Mouse (Mus musculus) midbrain, embryonic 14.5 days (tissue): ENCODE measurements around the gene Drd2. TPM values are rescaled to one million over a fixed set of nuclear protein-coding genes. Genes with fewer than 3 reads are reported as not detected.
A peak's percentile ranks its signal among the peaks of the same experiment; 100 is the strongest.

Experiments used
- ATAC-seq: fragments of 200-750 bp; cut with Nextera tagmentation; 2 replicates; pipeline ENCODE4 v1.8.0; 2017; ENCODE audit warnings: moderate number of reproducible peaks, moderate library complexity; ENCODE audit not compliant: low FRiP score, low TSS enrichment
- DNase-seq: peaks from one replicate; pipeline ENCODE4 v3.0.0-alpha.2; 2015
- H3K27ac ChIP-seq: fragments of 300-500 bp; sonication (generic); replicated peaks from 2 replicates; pipeline ENCODE4 v1.5.1; 2014; ENCODE audit warnings: mild to moderate bottlenecking, low read depth, low read length, moderate library complexity
- H3K27me3 ChIP-seq: fragments of 300-500 bp; sonication (generic); 2 replicates; pipeline ENCODE4 v1.6.1; 2014; ENCODE audit warnings: low read length, control low read depth, mixed read lengths; ENCODE audit not compliant: control insufficient read depth, insufficient read depth
- H3K36me3 ChIP-seq: fragments of 300-500 bp; sonication (generic); 2 replicates; pipeline ENCODE4 v1.6.1; 2014; ENCODE audit warnings: low read length, control low read depth; ENCODE audit not compliant: control insufficient read depth, insufficient read depth
- H3K4me1 ChIP-seq: fragments of 300-500 bp; sonication (generic); 2 replicates; pipeline ENCODE4 v1.6.1; 2014; ENCODE audit warnings: mild to moderate bottlenecking, antibody characterized with exemption, low read length, control low read depth; ENCODE audit not compliant: control insufficient read depth, insufficient read depth
- H3K4me2 ChIP-seq: fragments of 300-500 bp; sonication (generic); 2 replicates; pipeline ENCODE4 v1.6.1; 2014; ENCODE audit warnings: mild to moderate bottlenecking, low read length, moderate library complexity
- H3K4me3 ChIP-seq: fragments of 300-500 bp; sonication (generic); replicated peaks from 2 replicates; pipeline ENCODE4 v1.5.1; 2014; ENCODE audit warnings: low read depth, low read length
- H3K9ac ChIP-seq: fragments of 300-500 bp; sonication (generic); replicated peaks from 2 replicates; pipeline ENCODE4 v1.6.1; 2014; ENCODE audit warnings: mild to moderate bottlenecking, low read length, moderate library complexity
- H3K9me3 ChIP-seq: fragments of 300-500 bp; sonication (generic); 2 replicates; pipeline ENCODE4 v1.6.1; 2016; ENCODE audit warnings: low read length, control low read depth, mixed read lengths; ENCODE audit not compliant: control insufficient read depth
- WGBS: fragments of 180-500 bp; shearing (Covaris S2); extraction: QIAGEN DNeasy Blood & Tissue Kit; methylation state at CpG from one replicate; pipeline ENCODE4 v1.1.7; 2014; 5-methylcytosine and 5-hydroxymethylcytosine counted together
- polyA plus RNA-seq: library from polyadenylated mRNA; unstranded; fragments of >200 nt; fragmentation: Nextera tagmentation; extraction: Ambion mirVana; gene quantifications from 2 replicates; pipeline ENCODE4 v1.2.1, GENCODE M21; 2014

Drd2 gene
- polyA plus RNA-seq, 1 experiment from 2014 or later: 2.7 TPM

DNA sequence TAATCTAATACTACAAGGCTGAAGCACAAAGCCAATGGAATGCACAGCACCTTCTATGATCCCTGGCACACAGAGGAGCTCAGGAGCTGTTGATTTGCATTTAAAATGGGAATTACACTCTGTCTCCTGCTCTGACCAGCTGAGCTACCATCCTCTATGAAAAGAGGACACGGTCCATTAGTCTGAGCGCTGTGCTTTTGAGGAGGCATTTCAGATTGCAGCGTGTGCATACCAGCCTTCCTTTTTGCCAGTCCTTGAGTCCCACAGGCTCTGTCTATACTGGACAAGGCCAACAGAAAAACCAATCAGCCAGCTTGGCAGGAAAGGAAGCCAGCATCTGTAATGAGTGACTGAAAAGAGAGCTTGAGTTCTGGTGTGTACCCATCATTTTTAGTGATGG, 43.6 kb downstream of the Drd2 start:
- peak; percentile 61 for DNase-seq
- no peak for ATAC-seq

DNA sequence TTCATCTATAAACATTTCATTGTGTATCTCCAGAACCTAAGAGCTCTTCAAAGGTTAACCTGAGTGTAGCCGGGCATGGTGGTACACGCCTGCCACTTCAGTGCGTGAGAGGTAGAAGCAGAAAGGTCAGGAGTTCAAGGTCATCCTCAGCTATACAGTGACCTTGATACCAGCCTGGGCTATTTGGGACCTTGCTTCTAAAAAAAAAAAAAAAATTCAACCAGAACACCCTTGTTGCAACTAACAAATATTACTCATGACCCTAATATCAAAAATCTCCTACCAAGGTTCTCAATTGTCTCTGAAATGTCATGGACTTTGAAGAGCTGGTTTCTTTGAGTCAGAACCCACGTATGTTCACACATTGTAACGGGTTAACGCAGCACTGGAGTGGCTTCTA, 44.4 kb downstream of the Drd2 start:
- no peaks in the 10 kb centered on the region for H3K9me3 ChIP-seq

More for the DNA sequence above, 43.6 kb downstream of the Drd2 start:
- H3K27me3 ChIP-seq: no peaks in the 10 kb centered on the region
- H3K4me3 ChIP-seq: no peak overlapping the region
- no peak overlapping the region for H3K27ac ChIP-seq
- no peaks in the 10 kb centered on the region for H3K36me3 ChIP-seq
- H3K9ac ChIP-seq: no peak overlapping the region
- H3K4me2 ChIP-seq: no peak overlapping the region
- H3K9me3 ChIP-seq: no peaks in the 10 kb centered on the region
- H3K4me1 ChIP-seq: peaks cover 8% of the 10 kb centered on the region; the same call in 1 of the 2 replicates
- 4% methylated on average over 3 of the region's 3 CpGs for WGBS

DNA sequence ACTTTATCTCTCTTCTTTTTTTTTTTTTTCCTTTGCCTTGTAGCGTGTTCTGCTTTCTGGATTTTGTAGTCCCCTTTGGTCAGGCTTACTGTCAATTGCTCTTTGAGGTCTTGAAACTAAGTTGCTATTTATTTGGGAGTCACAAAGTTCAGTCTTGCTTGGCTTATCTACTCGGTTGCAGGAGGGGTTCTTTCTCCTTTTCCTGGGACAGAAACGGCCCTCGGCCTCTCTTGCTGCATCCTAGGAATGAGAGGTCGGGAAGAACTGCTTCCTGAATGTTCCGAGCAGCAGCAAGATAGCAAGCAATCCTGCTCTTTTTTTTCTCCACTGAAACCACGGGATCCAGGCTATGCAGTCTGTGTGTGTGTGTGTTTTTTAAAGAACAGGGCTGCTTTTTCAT, 44.9 kb downstream of the Drd2 start:
- no peaks in the 10 kb centered on the region for H3K9me3 ChIP-seq
- no peak overlapping the region for H3K4me2 ChIP-seq
- WGBS: 50% methylated on average over 7 of the region's 7 CpGs
- peak; percentile 18 for DNase-seq
- H3K27me3 ChIP-seq: no peaks in the 10 kb centered on the region
- no peak for ATAC-seq
- H3K9ac ChIP-seq: no peak overlapping the region
- H3K27ac ChIP-seq: no peak overlapping the region
- H3K4me3 ChIP-seq: no peak overlapping the region
- no peaks in the 10 kb centered on the region for H3K36me3 ChIP-seq
- H3K4me1 ChIP-seq: peaks cover 8% of the 10 kb centered on the region; the same call in 1 of the 2 replicates

More for the DNA sequence above, 44.4 kb downstream of the Drd2 start:
- no peak overlapping the region for H3K9ac ChIP-seq
- H3K36me3 ChIP-seq: no peaks in the 10 kb centered on the region
- DNase-seq (no peak), ATAC-seq (no peak)
- H3K4me1 ChIP-seq: peaks cover 8% of the 10 kb centered on the region; the same call in 1 of the 2 replicates
- H3K27ac ChIP-seq: no peak overlapping the region
- no peaks in the 10 kb centered on the region for H3K27me3 ChIP-seq
- WGBS: 90% methylated on average over 6 of the region's 6 CpGs
- H3K4me2 ChIP-seq: no peak overlapping the region
- H3K4me3 ChIP-seq: no peak overlapping the region

DNA sequence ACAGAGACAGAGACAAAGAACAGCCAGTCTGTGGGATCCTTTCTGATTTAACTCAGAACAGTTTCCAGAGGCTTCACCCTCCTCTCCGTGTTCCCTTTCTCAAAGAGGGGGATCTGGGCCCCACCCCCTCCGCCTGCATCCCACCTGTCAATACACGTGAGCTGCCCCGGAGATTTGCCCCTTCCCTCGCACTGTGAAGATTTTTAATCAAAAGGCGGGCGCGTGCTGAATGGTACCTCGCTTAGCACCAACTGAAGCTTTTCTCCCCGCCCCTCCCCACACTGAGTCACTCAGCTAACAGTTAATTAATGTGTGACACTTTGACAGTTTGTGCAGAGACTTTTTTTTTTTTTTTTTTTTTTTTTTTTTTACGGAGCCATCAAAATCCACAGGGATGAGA, 45.7 kb downstream of the Drd2 start:
- Histone ChIP-seq H3K4me2 (no peak overlapping the region), H3K9ac (no peak overlapping the region)
- no peak for ATAC-seq

DNA sequence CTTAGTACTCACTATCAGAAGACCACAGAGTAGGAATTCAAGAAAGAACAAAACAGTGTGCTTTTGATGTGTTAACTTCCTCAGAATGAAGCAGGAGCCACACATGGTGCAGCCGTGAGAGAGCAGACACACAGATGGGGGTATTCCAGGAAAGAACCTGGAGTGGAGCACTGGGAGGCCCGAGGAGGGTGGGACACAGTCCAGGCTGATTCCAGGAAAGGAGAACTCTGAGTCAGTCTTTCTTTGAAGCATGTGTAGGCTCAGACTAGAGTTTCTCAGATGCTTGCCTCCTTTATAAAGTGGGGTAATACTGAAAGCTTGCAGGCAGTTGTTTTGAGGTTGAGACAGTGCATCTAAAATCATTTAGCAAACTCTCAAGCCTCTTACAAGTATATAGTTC, 51.8 kb downstream of the Drd2 start:
- no peak overlapping the region for H3K9ac ChIP-seq
- no peak overlapping the region for H3K4me2 ChIP-seq
- no peak overlapping the region for H3K4me3 ChIP-seq
- H3K36me3 ChIP-seq: no peaks in the 10 kb centered on the region
- no peaks in the 10 kb centered on the region for H3K9me3 ChIP-seq
- WGBS: 67% methylated on average over 2 of the region's 2 CpGs
- H3K4me1 ChIP-seq: no peaks in the 10 kb centered on the region
- no peak overlapping the region for H3K27ac ChIP-seq
- no peak for ATAC-seq
- no peaks in the 10 kb centered on the region for H3K27me3 ChIP-seq
- no peak for DNase-seq

More for the DNA sequence above, 45.7 kb downstream of the Drd2 start:
- Histone ChIP-seq H3K27me3 (no peaks in the 10 kb centered on the region), H3K9me3 (no peaks in the 10 kb centered on the region), H3K4me1 (peaks cover 8% of the 10 kb centered on the region; the same call in 1 of the 2 replicates), H3K27ac (no peak overlapping the region), H3K4me3 (no peak overlapping the region), H3K36me3 (no peaks in the 10 kb centered on the region)
- peak; percentile 47 for DNase-seq
- 24% methylated on average over 11 of the region's 11 CpGs for WGBS

DNA sequence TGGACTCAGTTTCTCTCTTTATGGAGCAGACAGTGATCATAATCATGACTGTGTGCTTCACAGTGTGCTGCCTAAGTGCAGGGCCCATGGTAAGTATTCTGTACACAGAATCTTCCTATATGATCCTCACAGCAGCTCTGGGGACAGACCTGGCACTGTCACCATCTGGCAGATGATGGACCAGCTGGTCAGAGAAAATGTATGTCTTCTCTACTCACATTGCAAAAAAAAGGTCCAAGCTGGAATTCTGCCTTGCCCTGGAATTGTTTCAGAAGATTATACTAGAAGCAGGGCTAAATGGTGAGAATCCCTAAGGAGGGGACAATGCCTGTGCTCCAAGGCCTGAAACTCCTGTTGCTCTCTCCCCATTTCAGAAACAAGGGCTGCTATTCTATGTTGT, 55.6 kb downstream of the Drd2 start:
- Histone ChIP-seq H3K4me2 (no peak overlapping the region), H3K9ac (no peak overlapping the region), H3K27ac (no peak overlapping the region), H3K4me3 (no peak overlapping the region), H3K36me3 (no peaks in the 10 kb centered on the region), H3K4me1 (no peaks in the 10 kb centered on the region), H3K27me3 (no peaks in the 10 kb centered on the region), H3K9me3 (no peaks in the 10 kb centered on the region)
- DNase-seq (no peak), ATAC-seq (no peak)

DNA sequence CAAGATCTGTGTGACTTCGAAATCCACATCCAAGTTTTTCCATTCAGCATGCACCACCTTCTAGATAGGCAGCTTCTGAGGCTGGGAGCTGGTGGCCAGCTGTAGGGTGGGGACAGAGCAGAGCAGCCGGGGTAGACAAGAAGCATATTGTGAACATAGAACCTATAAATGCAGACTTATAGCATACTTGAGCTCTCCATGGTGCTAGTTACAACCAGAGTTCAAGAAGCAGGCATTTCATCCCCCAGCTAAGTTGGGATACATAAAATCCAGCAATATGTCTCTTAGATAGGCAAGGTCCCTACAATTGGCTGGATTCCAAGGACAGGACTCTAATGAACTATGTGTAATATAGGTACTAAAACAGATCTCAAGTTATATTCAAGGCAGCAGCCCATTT, 63.3 kb downstream of the Drd2 start:
- ATAC-seq: no peak

DNA sequence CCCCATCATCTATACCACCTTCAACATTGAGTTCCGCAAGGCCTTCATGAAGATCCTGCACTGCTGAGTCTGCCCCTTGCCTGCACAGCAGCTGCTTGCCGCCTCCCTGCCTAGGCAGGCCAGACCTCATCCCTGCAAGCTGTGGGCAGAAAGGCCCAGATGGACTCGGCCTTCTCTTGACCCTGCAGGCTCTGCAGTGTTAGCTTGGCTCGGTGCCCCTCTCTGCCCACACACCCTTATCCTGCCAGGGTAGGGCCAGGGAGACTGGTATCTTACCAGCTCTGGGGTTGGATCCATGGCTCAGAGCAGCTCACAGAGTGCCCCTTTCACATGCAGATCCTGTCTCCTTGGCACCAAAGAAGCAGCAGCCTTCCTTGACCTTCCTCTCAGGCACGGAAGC, 66.6 kb downstream of the Drd2 start:
- no peaks in the 10 kb centered on the region for H3K27me3 ChIP-seq
- H3K4me2 ChIP-seq: no peak overlapping the region
- H3K4me1 ChIP-seq: no peaks in the 10 kb centered on the region
- H3K9me3 ChIP-seq: no peaks in the 10 kb centered on the region
- no peak overlapping the region for H3K4me3 ChIP-seq
- H3K9ac ChIP-seq: no peak overlapping the region
- H3K36me3 ChIP-seq: no peaks in the 10 kb centered on the region
- ATAC-seq (no peak), DNase-seq (no peak)
- 94% methylated on average over 5 of the region's 5 CpGs for WGBS
- no peak overlapping the region for H3K27ac ChIP-seq

More for the DNA sequence above, 63.3 kb downstream of the Drd2 start:
- no peak for DNase-seq
- H3K9me3 ChIP-seq: no peaks in the 10 kb centered on the region
- no peak overlapping the region for H3K4me3 ChIP-seq
- H3K27me3 ChIP-seq: no peaks in the 10 kb centered on the region
- H3K4me2 ChIP-seq: no peak overlapping the region
- 83% methylated on average over 2 of the region's 2 CpGs for WGBS
- no peak overlapping the region for H3K9ac ChIP-seq
- H3K27ac ChIP-seq: no peak overlapping the region
- H3K36me3 ChIP-seq: no peaks in the 10 kb centered on the region
- no peaks in the 10 kb centered on the region for H3K4me1 ChIP-seq

DNA sequence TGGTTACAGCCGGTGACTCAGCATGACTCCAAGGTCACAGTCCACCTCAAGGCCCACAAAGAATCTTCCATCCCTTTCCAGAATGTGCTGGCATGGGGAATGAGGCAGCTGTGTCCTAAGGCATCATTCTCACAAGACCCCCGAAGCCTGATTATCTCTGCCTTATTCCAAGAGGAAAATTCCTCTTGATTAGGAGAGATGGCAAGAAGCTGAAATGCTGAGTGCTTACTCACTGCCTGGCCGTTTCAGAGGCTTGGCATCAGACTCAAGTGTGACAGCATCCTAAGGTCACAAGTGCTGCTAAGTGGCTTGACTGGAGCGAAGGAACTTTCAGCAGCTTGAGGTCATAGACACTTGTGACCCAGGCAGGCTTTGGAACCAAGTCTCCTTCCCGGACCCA, 70.2 kb downstream of the Drd2 start:
- Histone ChIP-seq H3K4me2 (no peak overlapping the region), H3K27me3 (no peaks in the 10 kb centered on the region), H3K36me3 (no peaks in the 10 kb centered on the region), H3K4me3 (no peak overlapping the region), H3K9ac (no peak overlapping the region), H3K9me3 (no peaks in the 10 kb centered on the region), H3K4me1 (no peaks in the 10 kb centered on the region), H3K27ac (no peak overlapping the region)
- 85% methylated on average over 5 of the region's 5 CpGs for WGBS
- DNase-seq: no peak
- no peak for ATAC-seq
